Mouse (Mus musculus) thymus, postnatal 14 days (tissue): ENCODE results near the gene Ankrd54.
A peak's percentile ranks its signal among the peaks of the same experiment; 100 is the strongest.

Source experiments
- DNase-seq: peaks from one replicate; pipeline ENCODE4 v3.0.0; 2021

Gene Ankrd54

DNA sequence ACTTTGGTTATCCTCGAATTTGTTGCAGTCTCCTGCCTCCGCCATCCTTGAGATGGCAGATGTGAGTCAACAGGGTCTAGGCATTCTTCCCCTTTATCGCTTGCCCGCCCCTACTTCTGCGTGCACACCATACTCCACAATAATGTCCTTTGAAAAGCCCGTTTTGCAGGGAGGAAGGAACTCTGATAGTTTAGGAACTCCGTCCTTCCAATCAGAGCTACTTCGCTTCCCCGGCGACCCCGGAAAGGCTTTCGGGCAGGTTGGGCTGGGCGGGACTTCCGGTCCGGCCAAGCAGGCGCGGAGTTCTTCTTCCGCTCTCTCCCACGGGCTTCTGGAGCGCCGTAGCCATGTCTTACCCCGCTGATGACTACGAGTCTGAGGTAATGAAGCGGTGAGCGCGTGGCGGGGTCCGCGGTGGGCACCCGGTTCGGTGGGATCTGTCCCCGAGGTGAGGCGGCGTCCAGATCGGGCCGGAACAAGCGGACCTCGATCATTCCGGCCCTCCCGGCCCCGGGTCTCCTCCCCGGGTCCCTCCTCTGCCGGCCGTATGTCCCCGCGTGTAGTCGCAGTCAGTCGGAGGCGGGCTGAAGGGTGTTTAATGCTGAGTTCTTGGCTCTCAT lies 12.3 kb upstream of the Ankrd54 start, which contains the start of gene Eif3l:
Gene Eif3l (plus strand): TSS at position 267 of the 620 bp plus-strand sequence.
- peak; percentile 90 for DNase-seq

DNA sequence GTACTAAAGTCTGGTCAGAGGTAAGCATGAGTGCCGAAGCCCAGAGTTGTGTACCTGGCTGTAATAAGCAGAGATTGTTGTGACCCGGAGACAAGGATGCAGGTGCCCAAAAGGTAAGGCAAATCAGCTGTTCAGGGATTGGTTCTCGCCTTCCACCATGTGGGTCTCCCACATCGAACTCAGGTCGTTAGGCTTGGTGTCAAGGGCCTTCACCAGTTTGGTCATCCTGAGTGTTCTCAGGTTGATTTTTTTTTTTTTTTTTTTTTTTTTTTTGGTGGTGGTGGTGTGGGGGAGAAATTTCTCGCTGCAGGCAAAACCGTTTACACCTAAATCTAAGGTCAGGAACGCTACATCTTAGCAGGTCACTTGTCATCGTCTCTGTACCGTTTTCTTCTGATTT lies 11.8 kb upstream of the Ankrd54 start:
- DNase-seq: no peak

DNA sequence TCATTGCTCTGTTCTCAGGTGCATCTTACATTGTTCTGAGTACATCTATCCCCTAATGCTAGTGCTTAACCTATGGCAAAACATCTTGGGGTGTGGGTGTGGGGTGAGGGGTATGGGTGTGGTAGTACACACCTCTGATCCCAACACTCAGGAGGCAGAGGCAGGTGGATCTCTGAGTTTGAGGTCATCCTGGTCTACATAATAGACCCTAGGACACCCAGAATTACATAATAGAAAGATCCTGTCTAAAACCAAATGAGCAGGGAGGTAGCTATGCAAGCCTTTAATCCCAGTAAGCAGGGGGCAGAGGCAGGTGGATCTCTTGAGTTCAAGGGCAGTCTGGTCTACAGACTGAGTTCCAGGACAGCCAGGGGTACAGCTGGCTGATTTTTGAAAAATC lies 11.1 kb upstream of the Ankrd54 start:
- no peak for DNase-seq

DNA sequence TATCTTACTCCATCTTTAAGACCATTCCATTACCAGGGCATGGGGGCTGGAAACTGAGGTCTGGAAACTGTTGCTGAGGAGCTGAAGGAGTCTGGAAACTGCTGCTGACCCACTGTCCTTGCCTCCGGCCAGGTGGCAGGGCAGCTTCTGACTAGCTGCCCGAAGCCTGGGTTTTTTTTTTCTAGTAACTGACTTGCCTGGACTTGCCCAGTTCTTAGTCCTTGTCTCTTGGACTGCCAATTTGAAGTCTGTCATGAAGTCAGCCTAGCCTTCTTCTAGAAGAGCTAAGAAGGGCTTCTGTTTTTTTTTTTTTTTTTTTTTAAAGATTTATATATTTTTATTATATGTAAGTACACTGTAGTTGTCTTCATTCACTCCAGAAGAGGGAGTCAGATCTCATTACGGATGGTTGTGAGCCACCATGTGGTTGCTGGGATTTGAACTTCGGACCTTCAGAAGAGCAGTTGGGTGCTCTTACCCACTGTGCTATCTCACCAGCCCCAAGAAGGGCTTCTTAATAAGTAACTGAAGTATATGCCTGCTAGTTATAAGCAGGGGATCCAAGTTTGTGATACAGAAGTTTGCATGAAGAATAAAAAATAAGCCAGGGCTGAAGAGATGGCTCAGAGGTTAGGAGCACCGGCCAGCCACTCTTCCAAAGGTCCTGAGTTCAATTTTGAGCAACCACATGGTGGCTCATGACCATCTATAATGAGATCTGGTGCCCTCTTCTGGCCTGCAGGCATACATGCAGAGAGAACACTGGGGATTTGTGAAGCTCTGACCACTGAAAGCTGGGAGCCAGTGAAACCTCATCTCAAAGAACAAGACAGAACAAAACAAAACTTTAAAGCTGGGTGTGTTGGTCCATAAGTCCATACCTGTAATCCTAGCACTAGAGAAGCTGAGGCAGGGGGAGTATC lies 8.7 kb upstream of the Ankrd54 start:
- peak; percentile 45 for DNase-seq

DNA sequence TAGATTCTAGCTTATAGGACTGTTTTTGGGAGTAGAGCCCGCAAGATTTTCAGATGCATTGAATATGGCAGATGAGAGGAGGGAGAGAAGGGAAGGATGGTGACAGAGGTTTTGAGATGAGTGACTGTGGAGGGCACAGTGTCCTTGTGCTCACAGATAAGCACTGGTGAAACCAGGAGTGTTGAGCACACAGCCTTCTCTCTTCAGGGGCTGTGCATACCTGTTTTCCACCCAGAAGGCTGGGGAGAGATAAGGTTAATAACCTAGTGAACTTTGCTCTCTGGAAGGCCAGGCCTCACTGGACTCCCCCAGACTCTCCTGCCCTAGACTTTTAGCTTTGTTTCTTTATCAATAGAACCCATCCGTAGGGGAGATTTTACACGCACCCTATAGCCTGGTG lies 5.7 kb upstream of the Ankrd54 start:
- no peak for DNase-seq

DNA sequence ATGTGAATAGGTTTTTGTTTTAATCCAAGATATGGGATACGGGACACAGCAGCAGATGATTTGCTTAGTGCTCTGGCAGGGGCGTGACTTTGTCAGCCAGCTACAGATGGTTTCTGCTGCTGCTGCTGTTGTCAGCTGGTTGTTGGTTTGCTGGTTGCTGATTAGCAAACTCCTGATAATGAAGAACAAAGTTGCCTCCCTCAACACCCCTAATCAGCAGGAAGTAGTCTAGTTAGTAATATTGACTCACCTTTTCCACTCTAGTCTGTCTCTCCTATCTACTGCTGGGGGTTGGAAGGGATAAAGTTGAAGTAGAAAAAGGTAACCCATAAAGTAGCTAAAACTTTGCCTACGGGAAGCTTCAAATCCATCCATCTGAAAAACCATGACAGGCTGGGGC lies 4.9 kb upstream of the Ankrd54 start:
- no peak for DNase-seq

DNA sequence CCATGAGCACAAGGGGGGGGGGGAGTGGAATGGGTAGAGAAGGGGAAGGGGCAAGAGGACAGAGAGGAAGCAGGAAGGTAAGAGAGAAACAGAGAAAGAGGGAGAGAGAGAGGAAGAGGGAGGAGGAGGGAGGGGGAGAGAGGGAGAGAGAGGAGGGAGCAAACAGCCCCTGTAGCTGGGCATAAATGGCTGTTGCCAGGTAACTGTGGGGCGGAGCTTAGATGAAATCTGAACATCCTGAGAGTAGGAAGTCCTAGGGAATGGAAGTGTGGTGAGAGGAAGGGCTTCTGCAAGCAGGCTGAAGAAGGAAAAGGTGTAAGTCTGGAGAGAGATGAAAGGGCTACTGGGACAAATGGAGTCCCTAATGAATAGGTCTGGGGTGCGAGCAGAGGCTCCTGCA lies 3.6 kb upstream of the Ankrd54 start:
- no peak for DNase-seq

DNA sequence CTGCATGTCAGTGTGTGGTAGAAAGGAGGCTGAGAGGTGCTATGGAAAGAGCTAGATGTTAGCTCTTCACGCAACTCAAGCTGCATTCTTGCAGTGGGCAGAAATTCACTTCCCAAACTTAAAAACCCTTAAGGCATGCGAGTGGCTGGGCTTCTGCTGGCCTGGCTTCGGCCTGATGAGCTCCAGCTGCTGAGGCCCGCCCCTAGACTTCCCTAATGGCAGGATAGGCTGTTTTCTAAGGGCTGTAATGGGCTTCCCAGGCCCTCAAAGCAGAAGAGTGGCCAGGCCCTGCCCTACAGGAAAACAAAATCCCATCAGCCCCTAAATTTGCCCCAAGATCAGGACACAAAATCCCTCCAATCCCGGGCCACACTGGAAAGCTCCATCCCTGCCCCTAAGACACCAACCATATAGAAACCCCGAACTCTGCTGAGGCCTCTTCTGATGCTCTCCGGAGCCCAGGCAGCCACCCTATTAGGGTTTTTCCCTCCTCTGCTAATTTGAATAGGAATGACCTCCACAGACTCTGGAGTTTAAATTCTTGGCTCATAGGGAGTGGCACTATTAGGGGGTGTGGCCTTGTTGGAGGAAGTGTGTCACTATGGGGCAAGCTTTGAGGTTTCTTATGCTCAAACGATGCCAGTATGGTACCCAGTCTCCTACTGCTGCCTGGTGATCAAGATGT lies 2.5 kb upstream of the Ankrd54 start:
- no peak for DNase-seq

DNA sequence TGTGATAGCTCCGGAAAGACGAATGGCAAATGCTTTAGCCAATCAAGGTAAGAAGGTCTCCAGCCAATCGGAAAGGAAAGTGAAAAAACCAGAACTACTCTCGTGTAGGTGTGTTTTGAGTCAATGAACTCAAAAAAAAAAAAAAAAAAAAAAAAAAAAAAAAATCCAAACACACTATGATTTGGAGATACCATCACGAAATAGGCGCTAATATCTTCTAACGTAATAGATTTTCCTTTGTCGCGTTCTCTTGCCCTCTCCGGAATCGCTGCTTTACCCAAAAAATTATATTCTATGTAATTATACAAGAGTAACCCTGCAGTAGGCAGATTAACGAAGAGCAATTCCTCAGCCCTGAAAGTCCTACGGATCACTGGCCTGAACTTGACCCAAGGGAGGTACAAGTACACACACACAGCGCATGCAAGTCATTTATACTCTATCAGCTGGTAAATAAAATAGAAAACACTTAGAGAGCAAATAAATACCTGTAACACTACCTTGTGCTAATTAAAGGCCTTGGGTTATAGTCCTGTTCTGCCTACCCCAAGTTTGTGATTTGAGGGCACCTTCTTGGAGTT lies 557 bp upstream of the Ankrd54 start:
- no peak for DNase-seq

DNA sequence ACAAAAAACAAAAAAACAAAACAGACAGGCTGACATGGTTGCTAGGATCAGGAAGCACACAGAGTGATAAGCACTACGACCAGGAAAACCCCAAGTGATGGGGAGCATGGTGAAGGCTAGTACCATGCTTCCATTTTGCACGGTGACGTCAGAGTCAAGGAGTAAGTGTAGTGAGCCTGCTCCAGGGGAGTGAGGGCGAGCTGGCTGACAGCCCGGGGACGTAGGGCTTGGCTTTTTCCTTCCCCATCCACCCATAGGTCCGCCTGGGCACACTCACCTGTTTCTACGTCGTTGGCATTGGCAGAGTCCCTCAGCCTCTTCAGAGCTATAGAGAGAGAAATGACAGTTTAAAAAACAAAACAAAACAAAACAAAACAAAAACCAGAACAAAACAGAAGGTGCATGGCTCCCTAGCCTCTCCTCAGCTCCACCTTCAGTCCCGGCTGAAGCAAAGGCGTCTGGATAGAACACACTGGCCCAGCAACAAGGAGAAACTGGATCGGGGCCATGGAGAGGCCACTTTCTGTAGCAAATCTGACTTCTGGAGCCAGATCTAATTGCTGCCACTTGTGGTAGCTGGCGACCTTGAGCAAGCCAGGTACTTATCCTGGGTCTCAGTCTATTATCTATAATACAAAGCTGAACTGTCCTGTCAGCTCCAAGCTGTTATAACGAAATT lies 1.7 kb downstream of the Ankrd54 start:
- no peak for DNase-seq

DNA sequence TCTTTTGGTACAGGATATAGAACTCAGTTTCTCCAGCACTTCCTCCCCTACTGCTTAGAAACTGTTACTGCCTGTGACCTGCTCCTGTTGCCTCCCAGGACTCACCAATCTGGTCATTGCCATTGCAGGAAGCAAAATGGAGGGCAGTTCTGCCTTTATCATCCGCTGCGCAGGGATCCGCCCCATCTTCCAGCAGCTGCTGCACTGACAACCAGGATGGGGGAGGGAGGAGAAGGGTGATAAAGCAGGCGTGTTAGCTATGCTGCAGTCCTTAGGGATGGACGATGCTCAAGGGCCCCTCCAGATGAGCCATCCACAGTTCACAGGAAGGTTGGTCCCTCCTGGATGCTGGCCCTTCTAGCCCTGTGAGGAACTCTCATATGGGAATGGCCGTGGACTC lies 4.8 kb downstream of the Ankrd54 start:
- no peak for DNase-seq

DNA sequence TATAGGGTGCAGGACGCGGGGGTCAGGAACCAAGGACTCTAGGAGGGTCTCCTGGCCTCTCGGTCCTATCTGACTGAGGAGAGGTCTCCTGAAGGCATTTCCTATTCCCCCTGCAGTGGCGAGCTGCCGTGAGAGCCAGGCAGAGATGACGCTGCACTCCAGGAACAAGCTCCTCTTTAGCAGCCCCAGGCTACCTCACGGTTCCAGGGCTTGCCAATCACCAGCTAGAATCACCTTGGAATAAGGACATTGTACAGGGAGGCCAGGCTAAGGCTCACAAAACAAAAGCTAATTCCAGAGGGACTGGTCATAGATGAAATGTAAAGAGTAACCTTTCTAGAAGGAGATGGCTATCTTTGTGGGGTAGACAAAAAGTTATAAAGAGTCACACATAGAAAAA lies 6.1 kb downstream of the Ankrd54 start:
- no peak for DNase-seq

DNA sequence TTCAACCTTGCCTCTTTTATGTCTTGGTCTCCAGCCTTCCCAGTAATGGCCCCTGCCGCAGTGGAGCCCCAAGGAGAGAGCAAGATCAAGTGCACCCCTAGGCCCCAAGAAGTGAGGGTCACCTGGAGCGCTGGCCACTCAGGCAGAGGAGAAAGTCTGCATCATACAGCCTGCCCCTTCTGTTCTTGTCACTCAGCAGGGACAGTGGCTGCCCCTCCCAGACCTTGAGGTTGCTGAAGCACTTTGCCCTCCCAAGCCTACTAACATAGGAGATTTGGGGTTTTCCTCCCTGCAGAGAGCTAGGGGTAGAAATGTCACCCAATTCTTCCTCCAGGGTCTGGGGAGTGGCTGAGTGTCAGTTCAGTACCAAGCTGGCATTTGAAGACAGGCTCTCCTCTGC lies 10.3 kb downstream of the Ankrd54 start:
- no peak for DNase-seq

DNA sequence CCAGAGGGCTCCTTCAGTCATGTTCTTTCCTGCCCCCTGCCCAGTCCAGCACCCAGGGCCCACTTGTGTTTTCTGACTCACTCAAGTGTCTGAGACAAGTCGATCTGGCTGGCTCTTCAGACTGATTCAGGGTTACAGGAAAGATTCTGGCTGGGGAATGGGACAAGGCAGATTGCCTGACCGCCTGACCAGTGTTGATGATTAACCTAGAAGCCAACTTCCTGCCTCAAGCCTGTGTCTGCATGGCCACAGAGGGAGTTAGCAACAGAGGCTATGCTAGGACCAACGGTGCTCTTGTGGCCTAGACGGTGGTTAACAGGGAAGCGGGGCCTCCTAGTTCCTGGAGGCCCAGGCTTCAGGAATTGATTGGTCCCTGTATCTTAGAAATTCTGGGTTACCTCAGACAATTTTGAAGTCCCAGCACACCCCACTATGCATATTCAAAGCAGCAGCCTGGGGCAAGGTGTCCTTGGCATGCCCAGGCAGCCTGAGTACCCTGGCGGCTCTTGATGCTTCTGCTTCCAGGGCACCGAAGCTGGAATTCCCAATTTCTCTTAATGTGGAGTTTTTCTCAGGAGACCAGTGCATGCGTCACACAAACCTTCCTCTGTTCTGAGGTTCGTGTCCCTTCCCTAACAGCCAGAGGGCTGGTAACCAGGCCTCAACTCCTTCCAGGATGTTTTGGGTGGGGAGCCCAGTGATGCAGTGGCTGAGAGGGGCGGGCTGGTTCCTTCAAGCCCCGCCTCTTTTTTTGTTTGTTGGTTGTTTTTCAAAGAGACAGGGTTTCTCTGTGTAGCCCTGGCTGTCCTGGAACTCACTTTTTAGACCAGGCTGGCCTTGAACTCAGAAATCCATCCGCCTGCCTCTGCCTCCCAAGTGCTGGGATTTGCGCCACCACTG lies 11.0 kb downstream of the Ankrd54 start:
- no peak for DNase-seq

DNA sequence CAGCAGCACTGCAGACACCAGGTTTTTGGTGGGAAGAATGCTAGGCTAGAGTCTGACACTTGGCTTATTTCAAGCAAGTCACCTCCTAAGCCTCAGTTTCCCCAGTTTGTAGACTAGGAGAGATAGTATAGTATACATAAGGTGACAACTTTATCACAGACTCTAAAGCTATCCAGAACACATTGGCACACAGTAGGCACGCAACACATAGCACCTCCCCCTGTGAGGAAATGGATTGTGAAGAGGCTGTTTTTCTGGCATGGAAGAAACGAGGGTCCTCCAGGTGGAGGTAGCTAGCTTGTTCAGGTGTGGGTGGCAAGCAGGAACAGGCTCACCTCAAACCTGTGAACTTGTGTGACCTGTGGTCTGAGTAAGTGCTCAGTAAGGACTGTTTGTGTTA lies 11.7 kb downstream of the Ankrd54 start:
- DNase-seq: no peak

DNA sequence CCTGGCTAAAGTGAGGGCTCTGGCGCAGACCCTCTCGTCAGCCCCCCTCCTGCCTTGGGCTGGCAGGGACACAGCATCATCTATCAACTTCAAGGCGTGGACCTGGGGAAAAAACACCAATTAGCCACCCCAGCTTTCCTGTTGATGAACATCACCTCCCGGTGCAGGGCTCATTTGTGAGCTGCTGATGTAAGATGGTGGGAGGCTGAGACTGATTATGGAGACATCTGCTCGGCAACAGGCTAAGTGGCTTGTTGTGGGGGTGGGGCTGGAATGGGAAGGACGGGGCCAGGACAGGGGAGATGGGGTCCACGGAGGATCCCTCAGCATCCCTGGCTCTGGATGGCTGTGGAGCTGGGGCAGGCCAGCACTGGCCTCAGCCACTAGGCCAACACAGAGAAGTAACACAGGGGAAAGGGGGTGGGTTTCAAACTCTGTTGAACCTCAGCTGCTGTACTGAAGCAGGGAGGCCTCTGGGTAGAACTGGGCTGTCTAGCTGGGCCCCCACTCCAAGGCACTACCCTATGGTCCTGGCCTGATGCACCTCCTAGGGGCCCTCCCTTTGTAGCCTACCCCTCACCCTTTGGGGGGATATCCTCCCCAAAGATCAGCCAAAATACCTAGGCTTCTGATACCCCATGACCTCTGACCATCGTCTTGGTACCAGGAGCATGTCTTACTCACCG lies 12.4 kb downstream of the Ankrd54 start:
- DNase-seq: no peak

DNA sequence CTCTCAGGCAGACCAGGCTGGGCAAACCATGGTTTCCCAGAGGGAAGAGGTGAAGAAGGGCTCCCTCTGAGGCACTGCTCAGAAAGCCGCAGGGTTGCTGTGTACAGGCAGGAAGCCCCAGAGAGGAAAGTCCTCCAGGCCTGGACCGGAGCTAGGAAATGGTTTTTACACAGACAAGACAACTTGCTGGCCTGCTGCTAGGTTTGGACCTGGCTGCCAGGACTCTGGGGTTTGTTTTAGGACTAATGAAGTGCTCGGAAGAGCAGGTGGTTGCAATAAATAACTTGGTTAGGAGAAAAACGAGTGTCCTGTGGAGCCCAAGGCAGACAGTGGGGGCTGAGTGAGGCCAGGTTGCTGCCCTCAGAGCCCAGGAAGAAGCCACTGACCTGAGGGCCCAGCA lies 14.5 kb downstream of the Ankrd54 start:
- DNase-seq: no peak

DNA sequence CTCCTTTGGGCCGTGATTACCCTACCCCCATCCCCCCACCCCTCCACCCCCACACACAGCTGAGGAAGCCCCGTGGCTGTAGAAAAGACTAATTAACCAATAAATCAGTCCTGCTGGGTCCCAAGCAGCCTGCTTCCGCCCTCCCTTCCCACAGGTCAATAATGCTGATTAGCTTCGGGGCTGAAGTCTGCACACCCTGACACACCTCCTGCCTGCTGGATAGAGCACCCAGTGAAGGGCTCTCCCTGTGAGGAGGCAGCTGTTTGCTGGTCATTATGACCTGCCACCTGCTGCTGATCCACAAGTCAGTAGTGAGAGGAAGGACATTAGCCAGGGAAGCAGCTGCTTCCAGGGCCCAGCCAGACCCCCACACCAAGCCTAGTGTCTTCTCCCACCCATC lies 17.9 kb downstream of the Ankrd54 start:
- no peak for DNase-seq

DNA sequence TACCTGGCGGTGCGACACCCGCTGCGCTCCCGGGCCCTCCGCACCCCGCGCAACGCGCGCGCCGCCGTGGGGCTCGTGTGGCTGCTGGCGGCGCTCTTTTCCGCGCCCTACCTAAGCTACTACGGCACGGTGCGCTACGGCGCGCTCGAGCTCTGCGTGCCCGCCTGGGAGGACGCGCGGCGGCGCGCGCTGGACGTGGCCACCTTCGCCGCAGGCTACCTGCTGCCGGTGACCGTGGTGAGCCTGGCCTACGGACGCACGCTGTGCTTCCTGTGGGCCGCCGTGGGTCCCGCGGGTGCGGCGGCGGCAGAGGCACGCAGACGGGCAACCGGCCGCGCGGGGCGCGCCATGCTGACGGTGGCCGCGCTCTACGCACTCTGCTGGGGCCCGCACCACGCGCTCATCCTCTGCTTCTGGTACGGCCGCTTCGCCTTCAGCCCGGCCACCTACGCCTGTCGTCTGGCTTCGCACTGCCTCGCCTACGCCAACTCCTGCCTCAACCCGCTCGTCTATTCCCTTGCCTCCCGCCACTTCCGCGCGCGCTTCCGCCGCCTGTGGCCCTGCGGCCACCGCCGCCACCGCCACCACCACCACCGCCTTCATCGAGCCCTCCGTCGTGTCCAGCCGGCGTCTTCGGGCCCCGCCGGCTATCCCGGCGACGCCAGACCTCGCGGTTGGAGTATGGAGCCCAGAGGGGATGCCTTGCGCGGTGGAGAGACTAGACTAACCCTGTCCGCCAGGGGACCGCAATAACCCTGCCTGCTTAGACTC lies 19.8 kb downstream of the Ankrd54 start:
- no peak for DNase-seq

DNA sequence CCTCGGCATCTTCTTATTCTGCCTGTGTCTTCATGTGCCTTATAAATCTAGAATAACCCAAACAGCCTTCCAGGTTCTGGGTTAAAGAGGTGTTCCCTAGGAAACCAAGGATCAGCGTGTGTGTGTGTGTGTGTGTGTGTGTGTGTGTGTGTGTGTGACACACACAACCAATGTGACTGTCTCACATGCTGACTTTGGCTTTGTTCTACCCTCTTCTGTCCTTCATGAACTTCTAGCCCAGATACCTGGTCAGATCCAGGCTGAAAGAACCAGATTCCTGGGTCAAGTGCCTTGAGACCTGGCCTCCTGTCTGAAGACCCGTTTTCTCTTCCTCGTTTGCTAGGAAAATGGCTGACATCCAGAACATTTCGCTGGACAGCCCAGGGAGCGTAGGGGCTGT lies 21.1 kb downstream of the Ankrd54 start, which contains the start of gene Galr3:
Gene Galr3 (plus strand): TSS at position 301 of the 400 bp plus-strand sequence.
- no peak for DNase-seq
